Mouse (Mus musculus) spleen, embryonic (tissue): ENCODE measurements around the gene Eif2b4.

Source experiments
- CTCF ChIA-PET: fragments of 350-600 bp; sonication (Branson Sonifier 250); formaldehyde crosslinking; loops from one replicate; lab custom pipeline; 2022; lab: Charles Lee

Gene Eif2b4

DNA sequence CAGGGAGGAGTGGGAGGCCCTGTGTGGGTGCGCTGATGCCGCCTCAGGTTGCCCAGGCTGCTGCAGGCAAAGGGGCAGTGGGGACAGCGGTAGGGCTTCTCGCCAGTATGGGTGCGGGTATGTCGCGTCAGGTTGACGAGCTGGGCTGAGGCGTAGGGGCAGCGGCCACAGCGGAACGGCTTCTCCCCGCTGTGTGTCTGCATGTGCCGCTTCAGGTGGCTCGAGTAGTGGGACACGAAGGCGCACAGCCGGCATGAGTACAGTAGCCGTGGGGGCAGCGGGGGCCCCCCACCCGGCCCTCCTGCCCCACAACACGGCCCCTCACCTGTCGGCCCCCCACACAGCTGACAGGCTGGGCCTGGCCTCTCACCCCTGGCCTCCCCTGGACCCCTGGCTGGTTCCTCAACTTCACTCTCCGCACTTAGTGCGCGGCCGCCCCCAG, 7.1 kb upstream of the Eif2b4 start:
- CTCF ChIA-PET: no interaction called here

DNA sequence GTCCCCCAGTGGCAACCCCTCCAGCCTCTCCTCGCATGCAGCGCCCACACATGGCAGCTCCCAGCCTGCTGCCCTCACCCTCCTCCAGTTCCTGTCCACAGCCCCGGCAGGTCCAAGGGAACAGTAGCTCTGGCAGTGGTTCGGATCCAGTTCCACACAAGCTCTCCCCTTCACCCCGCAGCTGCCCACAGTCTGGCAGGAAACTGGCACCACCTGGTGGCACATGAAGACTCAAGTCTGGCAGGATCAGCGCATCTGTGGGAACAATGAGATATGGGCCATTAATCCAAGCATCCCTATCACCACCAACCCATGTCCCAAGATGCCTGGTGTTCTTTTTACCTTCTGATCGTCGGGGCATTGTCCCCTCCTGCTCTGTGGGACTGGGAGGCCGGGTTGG, 6.7 kb upstream of the Eif2b4 start:
- CTCF ChIA-PET: no interaction called here

DNA sequence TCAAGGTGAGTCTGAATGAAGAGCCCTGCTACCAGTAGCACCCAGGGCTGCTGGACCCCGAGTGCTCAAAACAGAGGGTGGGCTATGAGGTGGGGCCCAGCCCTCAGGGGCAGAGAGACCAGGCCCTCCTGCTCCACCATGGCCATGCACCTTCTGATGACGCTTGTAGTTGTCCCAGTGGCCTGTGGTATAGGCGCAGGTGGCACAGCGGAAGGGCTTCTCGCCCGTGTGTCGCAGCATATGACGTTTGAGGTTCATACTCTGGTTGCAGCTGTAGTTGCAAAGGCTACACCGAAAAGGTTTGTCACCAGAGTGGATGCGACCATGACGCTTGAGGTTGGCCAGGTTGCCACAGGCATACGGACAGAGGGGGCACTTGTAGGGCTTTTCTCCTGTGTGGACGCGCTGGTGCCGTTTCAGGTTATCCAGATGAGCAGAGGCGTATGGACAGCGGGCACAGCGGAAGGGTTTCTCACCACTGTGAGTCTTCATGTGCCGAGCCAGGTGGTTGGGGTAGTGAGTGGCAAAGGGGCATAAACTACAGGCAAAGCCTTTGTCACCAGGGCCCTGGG, 6.2 kb upstream of the Eif2b4 start:
- CTCF ChIA-PET: no interaction called here

DNA sequence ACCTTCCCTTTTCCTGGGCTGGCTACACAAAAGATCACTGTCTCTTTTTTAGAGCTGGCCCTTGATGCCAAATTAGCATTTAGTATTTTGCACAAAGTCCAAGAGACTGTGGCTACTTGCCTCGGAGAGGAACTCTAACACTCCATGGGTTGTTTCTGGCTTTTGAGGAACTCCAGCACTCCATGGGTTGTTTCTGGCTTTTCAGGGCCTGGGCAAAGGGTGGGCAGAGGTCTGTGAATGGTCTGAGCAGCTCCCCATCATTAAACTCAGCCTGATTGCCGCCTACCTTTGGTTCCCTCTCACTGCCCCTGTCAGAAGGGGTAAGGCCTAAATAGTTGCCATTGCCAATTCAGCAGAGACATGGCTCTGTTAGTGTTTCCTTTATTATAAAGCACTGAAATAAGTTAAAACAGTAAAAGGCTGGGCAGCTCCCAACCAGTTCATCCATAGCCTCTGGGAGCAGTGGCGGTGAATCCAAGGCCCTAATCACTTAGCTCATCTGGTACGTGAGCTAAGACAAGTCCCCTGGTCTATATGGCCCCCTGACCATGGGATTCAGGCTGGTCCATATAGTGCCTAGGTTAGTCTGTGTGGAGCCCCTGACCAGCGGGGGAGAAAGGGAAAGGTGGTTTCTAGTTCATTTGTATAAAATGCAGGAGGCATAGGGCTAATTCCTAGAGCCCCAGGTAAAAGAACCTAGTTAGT, 5.5 kb upstream of the Eif2b4 start:
- CTCF ChIA-PET: no interaction called here

DNA sequence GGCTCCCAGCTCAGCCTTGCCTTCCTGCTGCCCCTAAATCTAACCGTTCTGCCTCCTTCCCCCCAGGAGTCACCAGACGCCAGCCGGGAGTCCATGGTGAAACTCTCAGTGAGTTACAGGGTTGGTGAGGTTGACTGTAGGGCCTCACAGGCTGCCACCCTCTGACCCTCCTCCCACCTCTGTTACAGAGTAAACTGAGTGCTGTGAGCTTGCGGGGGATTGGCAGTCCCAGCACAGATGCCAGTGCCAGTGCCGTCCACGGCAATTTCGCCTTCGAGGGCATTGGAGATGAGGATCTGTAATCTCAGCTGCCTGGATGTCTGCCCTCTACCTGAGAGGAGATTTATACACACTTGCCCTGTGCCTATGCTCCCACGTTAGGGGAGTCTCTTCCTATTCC, 4.9 kb upstream of the Eif2b4 start:
- CTCF ChIA-PET: no interaction called here

- CTCF ChIA-PET: no interaction called here
These were observed 3.8 kb upstream of the Eif2b4 start for GRCm38 (mm10) chr5:31197072-31197471.

GRCm38 (mm10) chr5:31196207-31196606, 3.0 kb upstream of the Eif2b4 start:
- CTCF ChIA-PET: no interaction called here

DNA sequence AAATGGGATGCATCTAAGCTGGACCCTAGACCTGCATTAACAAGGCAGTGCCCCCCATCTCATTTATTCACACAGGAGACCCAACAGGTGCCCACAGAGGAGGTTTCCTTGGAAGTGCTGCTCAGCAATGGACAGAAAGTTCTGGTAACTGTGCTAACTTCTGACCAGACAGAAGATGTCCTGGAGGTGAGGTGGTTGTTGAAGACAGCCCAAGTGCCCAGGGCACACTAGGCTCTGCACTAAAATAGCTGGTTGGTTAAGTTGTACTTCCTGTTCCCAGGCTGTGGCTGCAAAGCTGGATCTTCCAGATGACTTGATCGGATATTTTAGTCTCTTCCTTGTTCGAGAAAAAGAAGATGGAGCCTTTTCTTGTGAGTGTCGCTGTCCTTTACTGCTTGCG, 2.4 kb upstream of the Eif2b4 start:
- CTCF ChIA-PET: interaction anchor here (0.6 kb wide), 2 partner anchors 35 to 1563 kb away, joined by 3 read pairs; no protein-coding TSS in a partner anchor

GRCm38 (mm10) chr5:31194486-31195485, 1.6 kb upstream of the Eif2b4 start:
- CTCF ChIA-PET: interaction anchor here (0.5 to 0.6 kb wide), 2 partner anchors 485 to 1564 kb away, joined by 3 read pairs; no protein-coding TSS in a partner anchor

DNA sequence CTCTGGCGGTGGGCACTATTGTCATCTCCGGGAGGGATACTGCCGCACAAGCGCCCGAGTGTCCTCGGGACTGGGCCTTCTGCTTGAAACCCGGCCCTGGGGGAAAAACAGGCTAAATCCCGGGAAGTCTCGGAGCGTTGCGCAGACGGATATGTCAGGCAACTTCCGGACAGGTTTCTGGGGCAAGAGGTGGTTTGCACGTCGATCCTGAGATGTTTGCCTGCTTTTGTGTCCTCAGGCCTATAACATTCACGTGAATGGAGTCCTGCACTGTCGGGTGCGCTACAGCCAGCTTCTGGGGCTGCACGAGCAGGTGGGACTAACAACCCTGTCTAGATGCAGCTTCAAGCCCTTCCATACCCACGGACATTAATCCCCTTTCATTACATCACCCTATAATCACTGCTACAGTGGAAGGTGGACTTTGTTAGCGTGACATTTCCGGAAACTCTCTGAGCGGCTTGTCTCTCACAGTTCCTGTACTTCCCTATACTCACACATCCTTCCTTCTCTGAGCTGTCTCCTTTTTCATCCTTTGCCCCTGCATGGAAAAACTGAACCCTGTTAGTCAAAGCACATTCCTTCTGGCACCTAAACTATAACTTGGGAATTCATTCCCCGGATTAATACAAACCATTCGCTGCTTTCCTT, 526 bp upstream of the Eif2b4 start:
- CTCF ChIA-PET: no interaction called here

DNA sequence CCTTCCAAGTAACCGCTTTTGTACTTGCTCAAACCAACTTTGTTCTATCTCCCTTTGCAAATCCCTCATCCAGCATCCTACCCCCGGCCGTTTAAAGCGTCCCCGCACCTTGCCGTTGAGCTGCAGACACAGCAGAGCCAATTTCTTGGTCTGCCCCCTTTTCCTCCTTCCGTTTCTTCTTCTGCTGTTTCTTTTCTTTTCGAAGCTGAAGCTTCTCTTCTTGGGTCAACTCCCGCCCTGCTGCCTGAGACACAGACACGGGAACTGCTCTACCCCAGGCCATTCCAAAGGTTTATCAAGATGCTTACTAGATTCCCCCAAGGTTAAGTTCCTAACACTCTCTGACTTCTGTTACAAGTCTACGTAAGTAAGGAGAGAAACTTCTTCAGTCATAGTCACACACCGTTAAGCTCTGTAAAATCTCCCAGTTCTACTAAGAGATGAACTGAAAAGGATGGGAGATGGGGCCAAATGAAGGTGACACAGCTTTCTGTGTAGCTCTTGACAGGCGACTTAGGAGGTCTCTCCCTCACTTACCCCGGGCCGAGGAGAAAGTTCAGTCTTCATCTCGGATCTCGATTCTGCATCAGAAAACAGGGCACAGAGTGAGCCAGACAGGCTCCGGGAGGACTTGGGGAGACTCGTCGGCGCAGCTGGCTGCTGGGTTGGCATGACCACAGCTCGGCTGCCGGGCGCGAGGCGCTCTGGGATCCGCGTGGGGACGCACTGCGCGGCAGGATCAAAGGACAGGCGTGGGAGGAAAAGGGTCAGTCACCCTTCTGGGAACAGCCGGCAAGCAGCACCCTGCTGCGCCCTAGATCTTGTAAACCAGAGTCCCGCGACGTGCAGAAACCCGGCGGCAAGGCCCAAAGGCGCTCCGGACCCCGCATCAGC, 938 bp downstream of the Eif2b4 start:
- CTCF ChIA-PET: interaction anchor here (0.8 kb wide), 1 partner anchor 135 kb away, joined by 3 read pairs; no protein-coding TSS in a partner anchor

DNA sequence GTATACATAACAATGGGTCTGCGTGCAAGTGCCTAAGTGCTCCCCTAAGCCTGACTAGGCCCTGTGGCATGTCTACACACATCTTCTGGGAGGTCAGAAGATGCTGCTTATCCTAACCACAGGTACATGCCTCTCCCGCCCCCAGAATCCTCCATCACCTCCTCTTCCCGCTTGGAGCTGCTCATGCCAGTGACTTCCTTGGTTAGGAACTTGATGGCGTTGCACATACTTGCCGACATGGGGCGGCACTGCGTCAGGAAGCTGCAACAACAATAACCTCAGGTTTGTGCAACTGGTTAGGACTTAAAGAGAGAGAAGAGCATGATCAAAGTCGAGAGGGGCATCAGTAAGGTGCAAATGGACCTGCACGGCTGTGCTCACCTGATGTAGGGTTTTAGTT, 3.0 kb downstream of the Eif2b4 start:
- CTCF ChIA-PET: interaction anchor here (0.6 kb wide), 1 partner anchor 26 kb away, joined by 3 read pairs; no protein-coding TSS in a partner anchor

DNA sequence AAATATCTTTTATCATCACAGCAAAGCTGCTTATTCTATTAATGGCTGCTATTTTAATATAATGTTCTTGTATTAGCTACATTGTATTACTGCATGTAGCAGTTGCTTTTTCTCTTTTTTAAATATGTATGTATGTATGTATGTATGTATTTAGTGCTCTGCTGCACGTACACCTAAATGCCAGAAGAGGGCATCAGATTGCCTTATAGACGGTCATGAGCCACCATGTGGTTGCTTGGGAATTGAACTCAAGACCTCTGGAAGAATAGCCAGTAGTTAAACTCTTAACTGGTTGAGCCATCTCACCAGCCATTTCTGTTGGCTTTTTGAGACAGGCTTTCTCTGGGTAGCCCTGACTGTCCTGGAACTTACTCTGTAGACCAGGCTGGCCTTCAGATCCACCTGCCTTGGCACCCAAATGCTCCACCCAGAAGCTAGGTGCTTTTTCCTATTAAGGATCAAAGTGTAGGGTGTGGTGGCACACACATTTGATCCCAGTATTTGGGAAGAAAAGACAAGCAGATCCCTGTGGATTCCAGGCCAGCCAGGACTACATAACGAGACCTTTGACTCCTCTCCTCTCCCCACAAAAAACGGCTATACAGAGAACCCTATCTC, 4.9 kb downstream of the Eif2b4 start:
- CTCF ChIA-PET: interaction anchor here (1.4 kb wide), 1 partner anchor 139 kb away, joined by 3 read pairs; no protein-coding TSS in a partner anchor

- CTCF ChIA-PET: no interaction called here
These were observed 9.6 kb downstream of the Eif2b4 start for GRCm38 (mm10) chr5:31183678-31184077.

DNA sequence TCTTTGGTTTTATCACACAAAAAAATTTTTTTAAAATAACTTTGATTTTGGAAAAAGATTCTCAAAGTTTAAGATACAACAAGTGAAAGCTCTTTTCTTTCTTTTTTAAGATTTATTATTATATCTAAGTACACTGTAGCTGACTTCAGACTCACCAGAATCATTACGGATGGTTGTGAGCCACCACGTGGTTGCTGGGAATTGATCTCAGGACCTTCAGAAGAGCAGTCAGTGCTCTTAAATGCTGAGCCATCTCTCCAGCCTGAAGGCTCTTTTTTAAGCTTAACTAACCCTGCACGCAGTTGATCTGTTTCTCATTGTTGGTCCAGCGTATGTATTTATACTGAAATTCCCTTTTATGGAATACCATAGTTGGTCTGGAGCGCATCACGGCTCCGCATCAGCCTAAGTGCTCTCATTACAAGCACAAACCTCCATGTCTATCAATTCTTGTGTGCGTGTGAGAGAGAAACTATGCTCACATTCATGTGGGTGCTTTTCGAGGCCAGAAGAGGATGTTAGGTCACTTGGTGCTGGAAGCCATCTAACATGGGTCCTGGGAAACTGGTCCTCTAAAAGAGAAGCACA, 12.0 kb downstream of the Eif2b4 start:
- CTCF ChIA-PET: no interaction called here

DNA sequence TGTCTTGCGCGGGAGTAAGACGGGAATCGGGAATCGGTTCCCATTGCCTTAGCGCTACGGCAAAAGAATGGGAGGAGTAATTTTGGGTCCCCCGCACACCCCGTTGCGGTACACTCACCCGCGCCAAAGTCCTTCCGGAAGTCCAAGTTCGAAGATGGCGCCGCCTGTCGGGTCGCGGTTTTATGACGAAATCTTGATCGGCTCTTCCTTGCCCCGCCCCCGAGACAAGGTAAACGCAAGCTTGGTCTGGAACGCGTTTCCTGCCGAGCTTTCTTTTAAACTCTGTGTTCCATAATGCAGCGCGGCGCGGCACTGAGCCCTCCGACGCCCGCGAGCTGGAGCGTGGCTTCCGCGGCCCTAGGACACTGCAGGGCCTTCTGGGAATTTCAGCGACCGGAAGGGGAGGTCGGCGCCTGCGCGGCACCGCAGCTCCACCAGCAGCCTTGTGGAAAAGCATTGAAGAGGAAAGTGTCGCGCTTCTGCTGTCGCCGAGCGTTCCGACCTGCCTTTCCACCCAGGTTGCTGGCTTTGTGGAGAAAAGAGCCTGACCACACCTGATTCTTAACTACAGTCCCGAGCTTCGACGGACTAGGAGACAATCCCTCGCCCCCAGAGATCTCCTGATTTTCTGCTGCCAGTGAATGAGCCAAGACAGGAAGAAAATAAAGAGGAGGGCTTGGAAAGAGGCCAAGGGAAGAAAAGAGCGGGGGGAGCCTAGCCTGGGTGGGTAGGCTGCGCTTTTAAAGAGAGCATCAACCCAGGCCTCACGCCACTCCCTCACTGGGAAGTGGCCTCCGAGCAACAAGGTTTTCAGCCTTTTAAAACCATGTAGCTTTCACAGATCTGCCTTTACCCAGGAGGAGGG, 13.2 kb downstream of the Eif2b4 start, which contains the start of the genes Gm29609 and Gtf3c2:
Gene Gm29609, minus strand, starts transcription at position 146 of the 865 bp plus-strand sequence.
Gene Gtf3c2, minus strand, starts transcription at position 379 of the 865 bp plus-strand sequence.
- CTCF ChIA-PET: interaction anchor here (0.8 to 0.9 kb wide), 2 partner anchors 8 to 110 kb away, joined by 3 to 4 read pairs; no protein-coding TSS in a partner anchor

DNA sequence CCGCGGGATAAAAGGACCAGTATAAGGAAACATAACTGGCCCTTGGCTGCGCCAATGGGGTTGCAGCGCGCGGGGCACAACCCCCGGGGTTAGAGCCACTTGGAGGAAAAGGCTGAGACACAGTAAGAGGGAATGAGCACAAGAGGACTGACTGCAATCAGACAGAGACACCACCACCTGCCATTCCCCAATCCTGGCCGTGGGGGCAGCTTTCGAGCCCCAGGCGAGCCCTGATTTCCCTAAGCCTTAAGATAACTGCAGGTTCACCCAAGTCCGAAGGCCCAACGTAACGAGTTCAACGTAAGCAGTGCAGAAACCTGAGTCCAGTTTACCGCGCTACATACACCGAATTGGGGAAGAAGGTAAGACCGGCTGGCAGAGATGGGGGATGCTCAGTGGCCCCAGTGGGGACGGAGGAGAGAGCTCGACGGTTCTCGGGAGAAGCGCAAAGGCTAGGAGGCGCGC, 13.9 kb downstream of the Eif2b4 start:
- CTCF ChIA-PET: interaction anchor here (0.8 kb wide), 1 partner anchor 111 kb away, joined by 3 read pairs; no protein-coding TSS in a partner anchor

GRCm38 (mm10) chr5:31168630-31169029, 24.6 kb downstream of the Eif2b4 start:
- CTCF ChIA-PET: no interaction called here
